Mouse (Mus musculus): Measurements from ENCODE around the gene Nemp2. TPM values are rescaled to one million over a fixed set of nuclear protein-coding genes. Genes with fewer than 3 reads are reported as not detected.

Gene Nemp2
- 1.1 and 2.3 TPM in 2 replicates for polyA plus RNA-seq (2012; rRNA removed)

DNA sequence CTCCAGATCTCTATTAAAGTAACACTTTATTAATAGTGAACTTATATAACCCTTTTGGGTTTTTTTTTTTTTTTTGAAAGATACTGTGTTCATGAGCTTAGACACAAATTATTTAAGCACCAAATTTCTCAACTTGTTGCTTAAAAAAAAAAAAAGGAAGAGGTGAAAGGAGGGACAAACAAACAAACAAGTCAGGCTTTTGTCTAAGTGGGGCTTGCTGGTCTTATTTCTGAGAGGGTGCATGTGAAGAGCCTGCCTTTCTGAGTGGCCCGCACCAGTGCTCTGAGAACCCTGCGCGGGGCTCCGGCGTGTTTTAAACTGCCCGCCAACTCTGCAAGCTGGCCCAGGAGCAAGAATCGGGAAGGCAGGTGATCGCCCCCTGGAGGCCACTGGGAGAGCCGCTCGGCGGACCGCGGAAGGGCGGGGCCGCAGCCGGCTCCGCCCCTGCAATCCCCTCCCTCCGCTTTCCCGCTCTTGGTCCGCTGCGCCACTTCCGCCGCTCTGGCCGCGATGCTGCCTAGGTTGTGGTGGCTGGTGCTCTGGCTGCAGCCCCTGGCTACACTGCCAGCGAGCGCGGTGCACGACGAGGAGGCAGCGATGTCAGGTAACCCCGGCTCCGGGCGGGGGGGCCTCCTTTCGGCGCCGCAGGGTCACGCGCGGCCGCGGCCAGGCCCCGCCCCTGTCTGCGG is at the start of gene Nemp2:
Gene Nemp2 (plus strand): TSS at position 456 of the 689 bp plus-strand sequence.
- peak; percentile 89 for TF ChIP-seq CTCF (IDR thresholded peaks at IDR 0.05; ENCODE audit: extremely low read depth, insufficient read length, insufficient replicate concordance, low read depth, low read length)
- TF ChIP-seq POLR2A (IDR thresholded peaks at IDR 0.05; ENCODE audit: low read depth, low read length): no peak; the same call in 1 of the 2 replicates
- under 1% methylated on average over 44 of the region's 44 CpGs for WGBS
- Histone ChIP-seq H3K4me1 (ENCODE audit: control insufficient read depth, insufficient read depth, insufficient read length, low read length) (no peaks in the 10 kb centered on the region), H3K27ac (ENCODE audit: insufficient read depth, low read depth, low read length) (peak within 1 kb of the TSS; percentile 80), H3K27me3 (ENCODE audit: control insufficient read depth, insufficient read depth, low read length) (no peaks in the 10 kb centered on the region), H3K4me3 (ENCODE audit: low read depth, low read length) (peak within 1 kb of the TSS; percentile 98), H3K36me3 (ENCODE audit: control insufficient read depth, insufficient read depth, low read length) (no peaks in the 10 kb centered on the region)

DNA sequence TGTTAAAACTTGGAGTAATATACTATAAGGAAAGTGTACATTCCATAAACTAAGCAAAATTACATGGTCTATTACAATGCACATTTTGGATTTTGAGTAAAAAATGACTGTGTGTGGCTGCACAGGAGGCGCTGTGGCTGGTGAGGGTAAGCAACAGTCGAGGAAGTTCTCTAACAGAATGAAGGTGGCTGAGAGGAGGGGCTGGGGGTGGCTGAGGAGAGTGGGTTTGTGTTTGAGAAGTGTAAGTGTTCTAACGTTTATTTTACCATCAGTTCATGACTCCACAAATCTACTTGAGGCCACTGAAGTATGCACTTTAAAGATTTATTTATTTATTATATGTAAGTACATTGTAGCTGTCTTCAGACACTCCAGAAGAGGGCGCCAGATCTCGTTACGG is 48.8 kb upstream of the Nemp2 start:
- no peak overlapping the region for H3K4me3 ChIP-seq (ENCODE audit: low read depth, low read length)
- TF ChIP-seq POLR2A (IDR thresholded peaks at IDR 0.05; ENCODE audit: low read depth, low read length): no peak
- no peak for TF ChIP-seq CTCF (IDR thresholded peaks at IDR 0.05; ENCODE audit: extremely low read depth, insufficient read length, insufficient replicate concordance, low read depth, low read length)

DNA sequence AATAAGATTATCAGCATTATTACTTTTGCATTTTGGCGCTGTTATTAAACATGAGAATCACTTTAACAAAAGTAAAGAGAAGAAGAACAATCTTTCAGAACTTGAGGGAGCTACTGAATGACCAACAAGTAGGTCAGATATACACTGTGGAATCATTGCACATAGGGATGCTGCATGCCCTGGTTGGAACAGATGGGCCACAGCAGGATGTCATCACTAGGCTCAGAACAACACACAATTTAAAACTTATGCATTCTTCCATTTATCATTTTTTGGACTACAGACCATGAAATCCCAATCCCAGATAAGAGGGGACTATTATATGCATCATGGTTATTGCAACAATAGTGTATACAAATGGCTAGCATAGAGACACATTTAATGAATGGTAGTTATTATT is 47.6 kb upstream of the Nemp2 start:
- no peak for TF ChIP-seq POLR2A (IDR thresholded peaks at IDR 0.05; ENCODE audit: low read depth, low read length)
- no peak for TF ChIP-seq CTCF (IDR thresholded peaks at IDR 0.05; ENCODE audit: extremely low read depth, insufficient read length, insufficient replicate concordance, low read depth, low read length)
- no peak overlapping the region for H3K27ac ChIP-seq (ENCODE audit: insufficient read depth, low read depth, low read length)
- H3K36me3 ChIP-seq (ENCODE audit: control insufficient read depth, insufficient read depth, low read length): no peaks in the 10 kb centered on the region
- H3K4me1 ChIP-seq (ENCODE audit: control insufficient read depth, insufficient read depth, insufficient read length, low read length): peaks cover 6% of the 10 kb centered on the region; the same call in 1 of the 2 replicates
- 94% methylated on average over 1 of the region's 1 CpGs for WGBS
- H3K27me3 ChIP-seq (ENCODE audit: control insufficient read depth, insufficient read depth, low read length): no peaks in the 10 kb centered on the region; the same call in 1 of the 2 replicates
- no peak overlapping the region for H3K4me3 ChIP-seq (ENCODE audit: low read depth, low read length)

More for the DNA sequence above, 48.8 kb upstream of the Nemp2 start:
- no peak overlapping the region for H3K27ac ChIP-seq (ENCODE audit: insufficient read depth, low read depth, low read length)
- whole genome bisulfite sequencing: 67% methylated on average over 6 of the region's 6 CpGs
- no peaks in the 10 kb centered on the region for H3K36me3 ChIP-seq (ENCODE audit: control insufficient read depth, insufficient read depth, low read length)
- peaks cover 6% of the 10 kb centered on the region; the same call in 1 of the 2 replicates for H3K4me1 ChIP-seq (ENCODE audit: control insufficient read depth, insufficient read depth, insufficient read length, low read length)
- H3K27me3 ChIP-seq (ENCODE audit: control insufficient read depth, insufficient read depth, low read length): no peaks in the 10 kb centered on the region; the same call in 1 of the 2 replicates

DNA sequence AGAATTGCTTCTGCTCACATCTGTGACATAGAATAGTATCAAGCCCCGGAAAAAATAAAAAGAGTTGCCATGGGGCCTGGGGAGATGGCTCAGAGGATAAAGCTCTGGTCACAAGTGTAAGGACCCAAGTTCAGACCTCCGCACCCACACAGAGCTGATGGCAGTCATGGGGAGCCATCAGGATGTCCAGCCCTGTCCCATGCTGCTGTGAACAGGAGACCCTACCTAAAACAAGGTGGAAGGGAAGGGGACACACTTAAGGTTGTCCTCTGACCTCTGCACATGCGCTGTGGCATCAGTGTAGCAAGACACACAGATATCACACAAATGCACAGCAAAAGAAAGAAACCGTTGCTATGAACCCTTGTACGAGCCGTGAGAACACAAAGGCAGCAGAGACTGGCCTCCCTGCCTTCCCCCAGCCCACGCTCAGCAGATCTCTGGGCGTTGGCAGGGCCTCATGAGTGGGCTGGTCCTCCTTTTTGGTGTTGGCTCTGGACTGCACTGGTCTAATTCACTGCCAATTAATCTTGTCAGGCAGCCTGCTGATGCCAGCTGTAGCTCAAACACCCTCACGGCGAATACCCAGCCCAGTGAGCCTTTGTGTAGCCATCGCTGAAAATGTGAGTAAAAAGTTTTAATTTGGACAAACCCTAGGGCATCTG is 33.4 kb upstream of the Nemp2 start:
- TF ChIP-seq POLR2A (IDR thresholded peaks at IDR 0.05; ENCODE audit: low read depth, low read length) (no peak), CTCF (IDR thresholded peaks at IDR 0.05; ENCODE audit: extremely low read depth, insufficient read length, insufficient replicate concordance, low read depth, low read length) (no peak)
- Histone ChIP-seq H3K27me3 (ENCODE audit: control insufficient read depth, insufficient read depth, low read length) (no peaks in the 10 kb centered on the region), H3K36me3 (ENCODE audit: control insufficient read depth, insufficient read depth, low read length) (no peaks in the 10 kb centered on the region), H3K27ac (ENCODE audit: insufficient read depth, low read depth, low read length) (no peak overlapping the region), H3K4me3 (ENCODE audit: low read depth, low read length) (no peak overlapping the region), H3K4me1 (ENCODE audit: control insufficient read depth, insufficient read depth, insufficient read length, low read length) (peaks cover 3% of the 10 kb centered on the region; the same call in 1 of the 2 replicates)
- WGBS: 64% methylated on average over 11 of the region's 11 CpGs

DNA sequence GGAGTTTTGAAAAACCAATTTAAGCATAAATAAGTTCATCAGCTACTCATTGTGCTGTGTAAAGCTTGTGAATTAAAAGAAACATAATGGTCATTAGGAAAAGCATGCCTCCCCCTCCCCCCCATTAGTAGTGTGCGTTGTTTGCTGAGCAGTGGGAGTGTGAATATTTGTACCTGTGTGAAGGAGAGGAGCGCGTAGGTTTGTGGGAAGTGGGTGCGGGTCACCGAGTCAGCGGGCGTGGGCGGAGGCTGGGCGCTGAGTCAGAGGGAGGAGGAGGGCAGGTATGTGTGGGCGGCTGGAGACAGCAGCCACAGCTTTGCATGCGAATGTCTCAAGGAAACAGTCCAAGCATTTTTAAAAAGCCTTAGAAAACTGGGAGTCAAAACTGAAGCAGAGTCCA is 32.7 kb upstream of the Nemp2 start:
- no peak overlapping the region for H3K27ac ChIP-seq (ENCODE audit: insufficient read depth, low read depth, low read length)

DNA sequence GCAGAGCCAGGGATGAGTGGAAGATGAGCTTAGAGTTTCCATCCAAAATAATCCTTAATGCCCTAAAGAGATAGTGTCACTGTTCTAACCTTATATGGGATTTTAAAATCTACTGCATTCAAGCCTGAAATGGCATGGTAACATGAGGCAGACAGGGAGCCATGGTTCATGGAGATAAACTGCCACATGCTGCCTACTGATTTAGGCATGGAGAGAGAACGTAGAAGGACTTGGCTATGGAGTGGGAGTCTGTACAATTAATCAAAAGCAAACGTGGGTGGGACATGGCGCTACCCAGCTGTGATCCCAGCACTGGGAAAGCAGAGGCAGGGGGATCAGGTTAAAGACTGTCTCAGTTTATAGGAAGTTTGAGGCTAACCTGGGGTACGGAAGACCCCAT is 32.1 kb upstream of the Nemp2 start:
- 57% methylated on average over 4 of the region's 4 CpGs for WGBS
- no peak overlapping the region for H3K27ac ChIP-seq (ENCODE audit: insufficient read depth, low read depth, low read length)
- TF ChIP-seq CTCF (IDR thresholded peaks at IDR 0.05; ENCODE audit: extremely low read depth, insufficient read length, insufficient replicate concordance, low read depth, low read length) (no peak), POLR2A (IDR thresholded peaks at IDR 0.05; ENCODE audit: low read depth, low read length) (no peak)
- H3K4me1 ChIP-seq (ENCODE audit: control insufficient read depth, insufficient read depth, insufficient read length, low read length): peaks cover 3% of the 10 kb centered on the region; the same call in 1 of the 2 replicates
- H3K36me3 ChIP-seq (ENCODE audit: control insufficient read depth, insufficient read depth, low read length): no peaks in the 10 kb centered on the region
- H3K27me3 ChIP-seq (ENCODE audit: control insufficient read depth, insufficient read depth, low read length): no peaks in the 10 kb centered on the region
- no peak overlapping the region for H3K4me3 ChIP-seq (ENCODE audit: low read depth, low read length)

More for the DNA sequence above, 32.7 kb upstream of the Nemp2 start:
- peaks cover 3% of the 10 kb centered on the region; the same call in 1 of the 2 replicates for H3K4me1 ChIP-seq (ENCODE audit: control insufficient read depth, insufficient read depth, insufficient read length, low read length)
- no peaks in the 10 kb centered on the region for H3K27me3 ChIP-seq (ENCODE audit: control insufficient read depth, insufficient read depth, low read length)
- TF ChIP-seq CTCF (IDR thresholded peaks at IDR 0.05; ENCODE audit: extremely low read depth, insufficient read length, insufficient replicate concordance, low read depth, low read length): no peak
- TF ChIP-seq POLR2A (IDR thresholded peaks at IDR 0.05; ENCODE audit: low read depth, low read length): no peak
- no peaks in the 10 kb centered on the region for H3K36me3 ChIP-seq (ENCODE audit: control insufficient read depth, insufficient read depth, low read length)
- 21% methylated on average over 11 of the region's 11 CpGs for WGBS
- no peak overlapping the region for H3K4me3 ChIP-seq (ENCODE audit: low read depth, low read length)

DNA sequence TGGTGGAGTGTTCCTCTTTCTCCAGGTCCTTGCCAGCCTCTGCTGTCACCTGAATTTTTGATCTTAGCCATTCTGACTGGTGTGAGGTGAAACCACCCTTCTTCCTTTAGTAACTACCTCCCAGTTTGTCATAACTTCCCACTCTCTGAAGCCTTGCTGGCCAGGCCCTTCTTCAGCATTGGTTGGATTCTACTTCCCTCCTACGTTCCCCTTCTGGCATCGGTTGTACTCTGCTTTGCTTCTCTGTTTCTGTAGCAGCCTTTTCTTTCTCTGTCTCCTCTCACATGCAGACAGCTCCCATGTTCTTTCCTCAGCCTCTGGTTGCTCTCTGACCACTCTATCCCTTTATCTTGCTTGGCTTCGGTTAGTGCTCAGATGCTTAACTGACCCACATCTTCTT is 29.0 kb upstream of the Nemp2 start:
- Histone ChIP-seq H3K36me3 (ENCODE audit: control insufficient read depth, insufficient read depth, low read length) (no peaks in the 10 kb centered on the region), H3K4me3 (ENCODE audit: low read depth, low read length) (no peak overlapping the region), H3K27me3 (ENCODE audit: control insufficient read depth, insufficient read depth, low read length) (no peaks in the 10 kb centered on the region), H3K27ac (ENCODE audit: insufficient read depth, low read depth, low read length) (no peak overlapping the region), H3K4me1 (ENCODE audit: control insufficient read depth, insufficient read depth, insufficient read length, low read length) (peaks cover 3% of the 10 kb centered on the region; the same call in 1 of the 2 replicates)
- TF ChIP-seq CTCF (IDR thresholded peaks at IDR 0.05; ENCODE audit: extremely low read depth, insufficient read length, insufficient replicate concordance, low read depth, low read length) (no peak), POLR2A (IDR thresholded peaks at IDR 0.05; ENCODE audit: low read depth, low read length) (no peak)
- WGBS: 85% methylated on average over 3 of the region's 3 CpGs

Data from small intestine, adult 2 months (tissue).